Mouse (Mus musculus): ENCODE data around the gene Foxa2.

Foxa2 gene

DNA sequence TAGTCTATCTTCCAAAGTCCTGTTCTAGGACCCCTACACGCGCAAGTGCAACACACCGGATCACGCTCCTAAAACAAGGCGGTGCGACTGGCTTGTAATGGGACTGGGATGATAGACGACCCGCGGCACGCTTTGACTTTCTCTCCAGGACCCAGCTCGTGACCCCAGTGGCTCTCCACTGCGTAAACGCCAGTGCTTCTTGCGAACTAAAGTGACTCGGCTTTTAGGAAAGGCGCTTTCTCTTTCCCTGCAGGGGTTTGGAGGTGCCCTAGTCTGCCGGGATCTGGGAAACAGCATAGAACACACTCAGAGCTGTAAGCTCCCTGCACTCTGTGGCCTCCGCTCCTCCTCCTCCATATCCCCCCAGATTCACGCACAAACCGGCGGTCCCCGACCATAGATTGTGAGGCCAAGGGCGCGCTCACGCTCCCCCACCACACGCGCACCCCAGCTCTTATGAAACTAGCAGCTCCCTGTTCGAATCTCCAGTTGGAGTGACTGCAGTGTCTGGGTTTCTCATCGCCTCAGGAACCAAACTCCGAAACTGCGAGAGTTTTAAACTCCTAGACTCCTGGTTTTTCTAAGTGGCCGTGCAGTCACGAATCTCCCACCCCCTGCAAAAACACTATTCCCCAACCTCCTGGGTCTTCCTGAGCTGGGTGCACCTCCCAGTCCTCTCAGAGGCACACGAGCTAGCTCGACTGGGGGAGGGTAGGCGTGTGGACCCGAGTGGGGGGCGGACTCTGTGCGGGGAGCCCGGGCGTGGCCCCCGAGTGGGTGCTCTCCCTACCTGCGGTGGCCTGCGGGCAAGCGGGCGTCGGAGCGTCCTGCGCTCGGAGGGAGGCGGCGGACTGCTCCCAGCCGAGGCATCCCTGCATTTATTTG lies 7.2 kb downstream of the Foxa2 start:
- DNase-seq (ENCODE audit: low spot score), result no peak

DNA sequence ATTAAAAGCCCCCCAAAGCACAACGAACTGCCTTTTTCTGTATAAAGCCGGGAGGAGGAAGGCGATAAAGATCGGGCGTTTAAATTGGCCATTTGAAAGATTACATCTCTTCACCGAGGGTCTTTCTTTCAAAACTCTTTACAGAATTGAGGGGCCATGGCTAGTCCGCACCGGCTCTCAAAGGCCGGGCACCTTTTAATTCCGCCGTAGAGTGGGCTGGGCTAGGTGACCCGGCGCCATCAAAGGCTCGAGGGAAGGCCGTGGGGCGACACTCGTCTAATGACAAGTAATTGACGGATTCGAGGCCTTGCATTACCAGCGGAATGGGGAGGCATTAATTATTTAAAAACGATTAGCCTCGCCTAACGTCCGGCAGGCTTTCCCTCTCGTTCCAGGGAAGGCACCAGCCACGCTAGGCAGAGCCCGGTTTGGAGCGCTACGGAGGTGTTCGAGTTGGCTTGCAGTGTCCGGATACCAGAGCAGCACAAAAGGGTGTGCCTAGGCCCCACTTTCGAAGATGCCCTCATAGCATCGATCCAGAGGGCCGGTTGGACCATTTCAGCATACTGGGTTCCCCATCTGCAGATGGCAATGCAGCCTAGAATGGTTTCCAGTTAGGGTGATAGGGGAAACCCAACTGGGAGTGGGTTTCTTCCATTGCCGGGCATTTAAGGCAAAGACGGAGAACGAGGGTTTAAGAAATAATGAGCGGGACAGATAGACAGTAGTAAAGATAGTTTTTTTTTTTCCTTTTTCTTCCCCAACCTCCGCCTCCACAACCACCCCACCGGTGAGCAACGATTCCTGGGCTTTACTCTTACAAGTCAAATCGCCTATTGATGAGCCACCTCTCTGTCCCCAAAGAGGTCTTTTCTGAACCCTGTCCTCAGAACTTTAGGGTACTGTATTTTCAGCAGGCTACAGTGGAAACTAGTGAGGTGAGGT lies 8.1 kb downstream of the Foxa2 start:
- no peak for DNase-seq (ENCODE audit: low spot score)

DNA sequence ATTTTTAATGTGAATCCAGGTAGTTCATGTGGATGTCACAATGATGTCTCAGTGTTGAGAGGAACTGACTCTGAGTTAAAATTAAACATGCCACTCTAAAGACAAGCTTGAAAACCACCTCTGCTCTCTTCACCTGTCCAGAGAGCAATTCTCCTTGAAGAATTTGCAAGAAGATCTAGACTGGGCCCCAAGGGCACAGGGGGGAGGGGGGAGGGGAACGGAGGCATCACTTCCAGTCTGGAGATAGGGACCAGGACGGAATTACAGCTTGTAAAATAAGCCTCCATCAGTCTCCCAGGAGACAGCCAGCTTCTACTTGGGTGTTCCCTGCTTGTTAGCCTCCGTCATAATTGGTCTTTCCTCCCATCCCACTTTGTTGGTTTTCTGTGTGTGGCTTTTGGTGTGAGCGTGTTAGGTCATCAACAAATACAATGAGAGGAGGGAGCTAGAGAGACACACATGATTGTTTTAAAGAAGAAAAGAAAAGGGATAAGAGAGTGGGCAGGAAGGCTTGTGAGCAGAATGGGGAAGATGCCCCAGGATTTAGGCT lies 10.1 kb downstream of the Foxa2 start:
- DNase-seq (ENCODE audit: low spot score), result no peak

DNA sequence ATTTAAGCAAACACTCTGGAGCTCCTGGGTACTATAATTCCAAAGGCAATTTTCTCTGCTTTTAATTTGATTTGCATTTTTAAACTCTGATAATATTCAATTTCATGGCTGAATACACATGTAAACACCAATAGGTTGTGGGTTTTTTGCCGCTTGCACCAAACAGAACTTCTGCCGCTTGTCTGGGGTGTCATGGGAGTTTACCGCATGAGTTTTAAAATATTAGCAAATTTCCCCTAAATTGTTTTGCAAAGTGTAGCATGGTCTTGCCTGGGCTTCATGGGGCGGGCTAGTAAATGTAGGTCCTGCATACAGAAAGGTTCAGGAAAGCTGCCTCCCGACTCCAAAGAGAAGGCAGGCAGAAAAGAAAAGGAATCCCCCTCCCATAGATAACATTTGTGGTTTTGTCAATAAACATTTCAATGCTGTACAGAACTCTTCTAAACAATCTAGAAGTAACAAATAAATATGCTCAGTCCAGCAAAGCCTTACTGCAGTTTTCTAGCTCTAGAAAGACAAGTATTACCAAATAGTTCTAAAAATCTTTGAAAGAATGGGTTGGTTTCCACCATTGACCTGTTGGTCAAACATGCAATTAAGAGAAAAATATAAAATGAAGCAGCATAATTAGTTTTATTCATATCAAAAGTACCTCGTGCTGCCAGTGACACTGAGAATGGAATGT lies 15.6 kb downstream of the Foxa2 start:
- no peak for DNase-seq (ENCODE audit: low spot score)

DNA sequence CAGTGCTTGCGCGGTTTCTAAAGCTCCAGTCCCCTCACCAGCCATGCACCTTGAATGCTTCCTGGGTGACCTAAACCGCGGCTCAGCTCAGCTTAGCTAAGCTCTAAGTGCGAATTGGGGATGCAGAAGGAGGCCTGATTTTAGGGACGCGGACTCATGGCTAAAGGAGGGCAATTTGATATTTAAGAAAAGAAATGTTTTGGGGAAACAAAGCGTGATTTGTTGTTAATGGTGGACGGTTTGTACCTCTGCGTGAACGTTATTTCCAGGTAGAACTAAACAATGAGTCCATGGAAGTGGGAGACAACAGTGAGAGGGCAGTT lies 16.2 kb downstream of the Foxa2 start:
- no peak for DNase-seq (ENCODE audit: low spot score)

DNA sequence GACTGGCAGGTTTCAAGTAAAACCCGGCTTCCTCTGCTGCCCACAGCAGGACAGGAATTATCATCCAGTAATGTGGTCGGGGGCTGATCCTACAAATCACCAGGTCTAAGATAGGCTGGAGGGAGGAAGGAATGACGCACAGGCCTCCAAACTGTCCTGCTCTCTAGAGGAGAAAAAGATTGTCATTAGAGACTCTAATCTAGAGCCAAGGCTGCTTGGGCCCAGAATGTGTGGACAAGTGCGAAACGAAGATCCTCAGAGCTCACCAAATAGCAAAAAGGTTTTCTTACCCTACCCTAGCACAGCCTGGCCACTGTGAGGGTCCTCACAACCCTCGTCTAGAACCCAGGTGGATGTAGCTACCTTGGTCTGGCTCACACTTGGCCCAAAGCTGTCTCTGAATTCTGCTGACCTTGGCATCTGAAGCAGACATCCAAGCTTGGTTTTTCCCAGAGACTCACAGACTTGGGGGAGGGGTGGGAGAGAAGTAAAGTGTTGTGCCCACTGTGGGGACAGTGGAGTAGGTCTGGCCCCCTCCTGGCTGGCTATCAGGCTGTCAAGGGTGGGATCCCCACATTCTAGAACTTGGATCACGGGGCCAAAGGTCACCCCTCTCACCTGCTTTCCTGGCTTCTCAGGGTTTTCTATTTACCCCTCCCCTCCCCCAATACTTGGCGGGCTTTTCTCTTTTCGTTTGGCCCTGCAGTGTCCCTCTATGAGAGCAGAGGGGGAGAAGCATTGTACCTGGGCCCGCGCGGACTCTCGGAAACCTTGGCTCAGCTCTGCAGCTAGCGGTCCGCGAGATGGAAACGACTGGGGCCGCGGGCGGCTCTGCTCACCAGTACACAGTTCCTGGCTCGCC lies 16.8 kb downstream of the Foxa2 start:
- DNase-seq (ENCODE audit: low spot score), result no peak

DNA sequence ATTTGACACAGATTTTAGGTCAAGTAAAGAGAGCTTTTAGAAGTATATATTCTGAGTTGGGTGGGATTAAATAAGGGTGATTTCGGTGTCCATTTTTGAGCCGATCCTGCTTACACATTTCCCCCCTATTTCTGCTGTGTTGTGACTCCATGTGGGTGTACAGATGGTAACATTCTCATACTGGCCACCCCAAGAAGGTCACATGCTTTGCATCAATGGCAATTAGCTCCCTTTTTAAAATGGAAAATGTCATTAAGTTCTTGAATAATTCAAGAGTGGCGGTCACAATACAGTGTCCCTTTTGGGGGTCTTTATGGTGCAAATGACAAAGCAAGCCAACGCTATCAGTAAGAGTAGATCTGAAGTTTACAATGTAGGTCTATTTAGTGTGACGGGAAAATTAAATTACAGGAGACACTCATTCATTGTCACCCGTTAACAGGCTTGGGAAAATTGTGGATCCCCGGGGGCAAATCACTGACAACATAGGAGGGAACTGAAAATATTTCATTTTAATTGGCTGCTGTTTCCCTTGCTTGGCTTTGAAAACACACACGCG lies 17.6 kb downstream of the Foxa2 start:
- DNase-seq (ENCODE audit: low spot score), result no peak

DNA sequence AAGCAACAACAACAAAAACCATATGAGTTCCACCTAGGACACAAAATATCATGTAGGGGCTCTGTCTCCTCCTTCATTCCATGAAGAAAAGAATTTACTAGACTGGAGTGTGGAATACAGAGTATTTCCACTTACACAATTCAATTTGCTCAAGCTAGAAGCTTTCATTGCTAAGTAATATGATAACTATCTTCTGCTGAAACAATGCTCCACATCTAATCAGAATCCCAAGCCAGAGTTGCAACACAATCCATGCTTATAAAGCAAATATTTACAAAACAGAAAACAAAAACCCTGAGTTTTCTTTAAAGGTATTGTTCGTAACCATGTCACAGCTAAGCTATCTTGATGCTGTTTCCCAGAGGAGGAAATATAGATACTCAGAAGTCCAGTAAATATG lies 20.4 kb downstream of the Foxa2 start:
- no peak for DNase-seq (ENCODE audit: low spot score)

DNA sequence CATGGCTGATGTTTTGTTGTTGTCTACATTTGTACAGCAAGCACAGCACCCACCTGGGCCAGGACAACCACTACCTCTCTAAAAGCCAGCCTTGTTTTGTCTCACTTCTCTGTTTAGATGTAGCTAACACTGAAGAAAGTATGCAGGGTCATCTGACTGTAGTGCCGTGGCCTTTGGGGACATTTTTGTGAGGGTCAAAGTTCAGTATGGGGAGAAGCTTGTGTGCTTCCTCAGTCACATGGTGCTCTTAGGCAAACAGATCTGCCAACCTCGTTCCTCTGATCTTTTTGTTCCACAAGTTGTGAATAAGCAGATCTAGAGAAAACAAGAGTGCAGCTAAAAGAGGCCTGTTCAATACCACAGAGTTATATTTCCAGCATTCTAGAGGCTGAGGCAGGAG lies 21.3 kb downstream of the Foxa2 start:
- no peak for DNase-seq (ENCODE audit: low spot score)

DNA sequence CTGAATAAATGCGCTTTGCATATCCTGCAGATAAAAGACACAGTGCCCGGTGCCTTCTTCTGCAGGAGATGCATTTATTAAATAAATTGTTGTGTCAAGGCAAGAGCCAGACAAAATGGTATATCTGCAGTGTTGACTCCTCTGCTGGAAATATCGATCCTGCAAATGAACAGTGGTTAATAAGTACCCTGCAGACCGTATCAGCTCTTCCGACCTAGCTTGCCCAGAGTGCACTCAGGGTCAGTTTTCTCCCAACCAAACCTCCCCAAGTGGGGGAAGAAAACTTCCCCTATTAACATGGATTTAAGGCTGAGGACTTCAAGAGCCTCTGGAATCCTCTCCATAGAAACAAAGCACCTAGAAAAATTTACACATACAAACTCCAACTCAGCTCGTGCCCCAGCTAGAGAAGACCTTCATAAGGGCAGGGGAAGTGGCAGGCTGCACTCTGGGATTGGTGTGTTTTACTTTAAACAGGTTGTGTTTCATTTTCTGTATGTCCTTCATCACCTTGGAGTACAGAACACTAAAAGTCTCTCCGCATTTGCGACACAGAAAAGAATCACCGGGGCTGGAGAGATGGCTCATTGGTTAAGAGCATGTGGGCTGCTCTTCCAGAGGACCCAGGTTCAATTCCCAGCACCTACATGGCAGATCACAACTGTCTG lies 22.4 kb downstream of the Foxa2 start:
- no peak for DNase-seq (ENCODE audit: low spot score)

DNA sequence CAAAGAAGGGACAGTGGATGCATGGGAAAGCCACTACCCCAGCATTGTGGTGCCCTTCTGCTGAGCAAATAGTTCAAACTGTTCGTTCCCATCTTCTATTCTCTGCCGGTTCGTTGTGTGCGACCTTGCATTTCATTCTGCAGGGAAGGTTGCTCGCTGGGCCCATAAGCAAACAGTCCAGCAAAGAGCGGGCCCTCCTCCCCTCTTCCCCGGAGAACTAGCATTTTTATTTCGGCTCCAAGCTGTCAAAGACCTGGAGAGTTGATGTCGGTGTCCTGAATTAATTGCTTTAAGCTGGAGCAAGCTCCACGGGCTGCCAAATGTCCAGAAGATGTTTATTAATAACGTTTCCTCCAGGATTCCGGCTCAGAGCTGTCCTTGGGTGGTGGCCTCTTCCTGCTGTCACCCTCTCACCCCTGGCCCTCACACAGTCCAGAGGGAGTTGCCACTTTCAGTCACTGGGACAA lies 23.4 kb downstream of the Foxa2 start:
- peak; percentile 5 for DNase-seq (ENCODE audit: low spot score)

DNA sequence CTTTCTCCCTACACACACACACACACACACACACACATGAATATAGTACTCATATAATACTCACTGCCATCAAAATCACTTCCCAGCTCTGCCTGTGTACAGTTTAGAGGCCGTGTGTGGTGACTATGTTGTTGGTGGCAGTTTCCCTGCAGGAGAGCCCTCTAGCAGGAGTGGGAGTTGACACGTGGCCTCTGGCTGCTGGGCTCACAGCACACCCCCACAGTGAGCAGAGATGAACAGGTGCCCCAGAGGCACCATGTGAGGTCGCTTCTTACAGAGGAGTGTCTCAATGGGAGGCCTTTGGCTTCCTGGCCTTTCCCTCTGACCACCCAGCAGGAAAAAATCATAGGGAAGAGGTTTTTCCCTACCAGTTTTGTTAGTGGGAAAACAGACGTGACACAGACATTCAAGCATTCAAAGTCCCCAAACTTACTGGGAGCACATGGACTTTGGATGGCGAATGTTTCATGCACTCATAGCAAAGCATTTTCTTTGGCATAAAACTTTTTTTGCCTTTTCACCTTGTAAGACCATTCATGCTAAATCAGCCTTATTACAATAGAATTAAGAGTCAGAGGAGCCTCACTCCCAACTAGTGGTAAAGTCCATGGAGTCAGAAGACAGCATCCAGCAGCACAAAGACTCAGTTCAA lies 24.7 kb downstream of the Foxa2 start:
- no peak for DNase-seq (ENCODE audit: low spot score)

DNA sequence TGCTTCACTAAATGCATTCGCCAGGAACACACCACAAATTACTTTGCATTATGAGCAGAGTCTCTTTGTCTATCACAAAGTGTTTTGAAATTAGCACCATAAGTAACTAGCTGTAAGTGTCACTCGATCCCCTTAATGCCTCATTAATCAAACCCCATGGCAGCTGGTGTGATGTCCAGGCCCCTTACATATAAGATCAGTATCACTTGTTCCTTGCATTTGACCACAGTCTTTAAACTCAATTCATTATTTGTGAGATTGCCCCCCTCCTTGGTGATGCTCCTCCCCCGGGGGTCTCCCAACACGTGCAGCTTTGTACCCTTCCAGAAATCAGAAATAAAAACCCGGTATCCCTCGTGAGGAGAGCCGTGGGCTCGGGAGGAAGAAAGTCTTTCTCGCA lies 25.8 kb downstream of the Foxa2 start:
- DNase-seq (ENCODE audit: low spot score), result no peak

DNA sequence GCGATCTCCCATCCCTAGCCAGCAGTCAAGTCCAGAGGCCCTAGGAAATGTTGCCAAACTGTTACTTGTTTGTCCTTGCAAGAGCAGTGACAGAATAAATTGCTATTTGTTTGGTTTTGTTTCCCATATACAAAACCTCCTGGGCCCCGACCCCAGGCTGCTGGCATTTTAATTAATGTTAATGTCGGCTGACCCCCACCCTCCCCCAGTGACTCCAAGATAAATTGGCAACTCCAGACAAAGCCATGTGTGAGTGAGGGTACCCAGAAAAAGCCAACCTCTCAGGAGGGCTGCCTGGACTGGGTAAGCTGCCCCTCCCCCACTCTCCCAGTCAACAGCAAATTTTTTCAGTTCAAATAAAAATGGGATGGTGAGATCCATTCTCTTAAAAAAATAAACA lies 26.6 kb downstream of the Foxa2 start:
- DNase-seq (ENCODE audit: low spot score), result no peak

DNA sequence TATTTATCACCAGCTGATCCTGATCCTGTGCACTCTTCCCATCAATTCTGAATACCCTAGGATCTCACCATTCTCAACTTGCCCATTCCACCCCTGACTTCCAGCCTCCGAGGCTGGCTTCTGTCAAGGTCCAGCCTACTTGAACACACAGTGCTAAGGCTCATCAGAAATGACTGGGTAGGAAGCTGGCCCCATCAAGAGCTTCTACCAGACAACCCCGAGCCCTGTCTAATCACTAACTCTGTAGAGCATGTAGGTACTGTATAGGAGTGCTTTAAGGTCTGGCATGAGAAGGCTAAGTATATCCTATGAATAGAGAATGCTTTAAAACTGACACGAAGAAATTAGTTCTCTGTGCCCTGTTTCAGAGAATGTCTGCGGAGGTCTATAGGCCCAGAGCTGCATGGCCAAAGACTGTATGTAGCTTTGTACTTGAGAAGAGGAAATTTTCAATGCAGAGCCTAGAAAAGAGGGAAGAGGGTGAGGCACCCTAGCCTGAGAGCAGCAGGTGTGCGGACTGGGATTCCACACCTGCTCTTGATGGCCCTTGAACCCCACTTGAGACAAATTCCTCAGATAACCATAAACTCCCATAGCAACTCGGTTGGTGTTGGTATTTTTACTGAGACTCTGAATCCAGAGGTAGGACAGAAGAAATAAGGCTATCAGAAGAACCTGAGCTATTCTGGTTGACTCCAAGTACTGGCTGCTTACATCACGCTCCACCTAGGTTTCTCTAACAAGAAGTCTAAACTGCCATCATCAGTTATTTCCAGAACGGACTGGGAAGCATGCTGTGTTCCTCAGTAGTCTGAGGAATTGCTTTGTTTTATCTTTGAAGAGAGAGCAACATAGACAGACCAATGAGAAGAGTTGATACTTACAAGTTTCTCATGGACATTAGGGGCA lies 28.7 kb downstream of the Foxa2 start:
- DNase-seq (ENCODE audit: low spot score), result no peak

DNA sequence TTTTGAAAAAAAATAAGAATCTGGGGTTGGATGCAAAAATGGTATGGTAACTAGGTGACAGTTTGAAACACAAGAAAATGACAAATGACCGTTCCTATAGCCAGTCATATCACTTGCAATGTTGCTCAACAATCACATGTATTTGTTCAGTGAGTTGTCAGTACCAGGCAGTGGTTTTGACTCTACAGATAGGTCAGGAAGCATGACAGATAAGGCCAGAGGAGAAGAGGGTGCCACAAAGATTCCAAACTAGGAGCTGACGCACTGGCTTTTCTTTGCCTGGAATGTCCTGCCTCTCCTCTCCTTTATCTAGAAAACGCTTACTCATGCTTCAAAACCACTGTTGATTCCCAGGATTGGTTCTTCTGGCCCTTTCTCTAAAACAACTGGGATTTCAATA lies 33.4 kb downstream of the Foxa2 start:
- no peak for DNase-seq (ENCODE audit: low spot score)

DNA sequence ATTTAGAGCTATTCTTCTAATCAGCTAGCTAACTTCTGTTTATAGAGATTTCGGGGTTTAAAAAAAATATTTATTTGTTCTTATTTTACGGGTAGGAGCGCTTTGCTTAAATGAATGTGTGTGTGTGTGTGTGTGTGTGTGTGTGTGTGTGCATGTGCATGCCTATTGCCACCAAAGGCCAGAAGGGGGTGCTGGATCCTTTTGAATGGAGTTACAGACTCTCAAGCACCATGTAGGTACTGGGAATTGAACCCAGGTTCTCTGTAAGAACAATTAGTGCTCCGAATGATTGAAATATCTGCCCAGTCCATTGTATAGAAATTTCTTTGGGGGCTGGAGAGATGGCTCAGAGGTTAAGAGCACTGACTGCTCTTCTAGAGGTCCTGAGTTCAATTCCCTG lies 37.7 kb downstream of the Foxa2 start:
- no peak for DNase-seq (ENCODE audit: low spot score)
